Mouse (Mus musculus) midbrain, embryonic 15.5 days (tissue): ENCODE data around the gene Tanc1. TPM values are rescaled to one million over a fixed set of nuclear protein-coding genes. Genes with fewer than 3 reads are reported as not detected.
"Not testable (repeated sequence)": the region's sequence is repeated elsewhere in the genome, so short reads cannot be mapped to it uniquely, and the experiment has no call there.

ENCODE experiments used
- ATAC-seq: fragments of 200-750 bp; cut with Nextera tagmentation; replicated peaks from 2 replicates; pipeline ENCODE4 v1.8.0; 2017; ENCODE audit warnings: moderate TSS enrichment
- H3K27ac ChIP-seq: fragments of 300-500 bp; sonication (generic); 2 replicates; pipeline ENCODE4 v1.5.1; 2015; ENCODE audit warnings: mild to moderate bottlenecking, inconsistent platforms
- H3K27me3 ChIP-seq: fragments of 300-500 bp; sonication (generic); replicated peaks from 2 replicates; pipeline ENCODE4 v1.6.1; 2015; ENCODE audit warnings: inconsistent platforms
- H3K36me3 ChIP-seq: fragments of 300-500 bp; sonication (generic); replicated peaks from 2 replicates; pipeline ENCODE4 v1.6.1; 2015; ENCODE audit warnings: inconsistent platforms
- H3K4me1 ChIP-seq: fragments of 300-500 bp; sonication (generic); 2 replicates; pipeline ENCODE4 v1.6.1; 2015; ENCODE audit warnings: inconsistent platforms
- H3K4me2 ChIP-seq: fragments of 300-500 bp; sonication (generic); 2 replicates; pipeline ENCODE4 v1.6.1; 2015; ENCODE audit warnings: inconsistent platforms, mild to moderate bottlenecking, moderate library complexity
- H3K4me3 ChIP-seq: fragments of 300-500 bp; sonication (generic); 2 replicates; pipeline ENCODE4 v1.5.1; 2015; ENCODE audit warnings: mild to moderate bottlenecking, inconsistent platforms
- H3K9ac ChIP-seq: fragments of 300-500 bp; sonication (generic); 2 replicates; pipeline ENCODE4 v1.6.1; 2015; ENCODE audit warnings: mild to moderate bottlenecking, inconsistent platforms
- H3K9me3 ChIP-seq: fragments of 300-500 bp; sonication (generic); 2 replicates; pipeline ENCODE4 v1.6.1; 2016; ENCODE audit warnings: inconsistent platforms
- WGBS: fragments of 180-500 bp; shearing (Covaris S2); methylation state at CpG from one replicate; pipeline ENCODE4 v1.1.7; 2015; ENCODE audit warnings: mixed read lengths; 5-methylcytosine and 5-hydroxymethylcytosine counted together
- polyA plus RNA-seq: library from polyadenylated mRNA; unstranded; fragments of >200 nt; fragmentation: Nextera tagmentation; extraction: Ambion mirVana; gene quantifications from 2 replicates; pipeline ENCODE4 v1.2.1, GENCODE M21; 2015

Gene Tanc1
- polyA plus RNA-seq, 1 experiment from 2014 or later: 6.8 TPM

GRCm38 (mm10) chr2:59841944-59842343 is 230.1 kb downstream of the Tanc1 start:
- Histone ChIP-seq H3K9ac (no peak overlapping the region), H3K27me3 (no peaks in the 10 kb centered on the region), H3K9me3 (no peaks in the 10 kb centered on the region), H3K4me1 (peaks cover 23% of the 10 kb centered on the region), H3K27ac (no peak overlapping the region), H3K4me2 (no peak overlapping the region), H3K36me3 (no peaks in the 10 kb centered on the region), H3K4me3 (no peak overlapping the region)
- no peak for ATAC-seq
- WGBS: 75% methylated on average over 11 of the region's 11 CpGs

DNA sequence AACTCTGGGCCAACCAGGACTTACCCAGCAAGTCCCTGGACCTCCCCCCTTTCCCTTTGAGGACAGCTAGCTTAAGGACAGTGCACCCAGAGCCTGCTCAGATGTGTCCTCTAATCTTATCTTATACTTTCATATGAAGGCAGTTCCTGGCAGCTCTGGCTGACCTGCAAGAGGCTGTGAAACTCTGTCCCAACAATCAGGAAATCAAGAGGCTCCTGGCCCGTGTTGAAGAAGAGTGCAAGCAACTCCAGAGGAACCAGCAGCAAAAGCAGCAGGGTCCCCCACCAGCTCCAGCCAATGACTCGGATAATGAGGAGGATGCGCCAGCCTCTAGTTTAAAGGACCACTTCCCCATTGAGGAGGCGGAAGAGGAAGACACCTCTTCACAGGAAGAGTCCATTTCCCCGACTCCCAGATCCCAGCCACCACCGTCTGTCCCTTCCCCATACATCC is 230.7 kb downstream of the Tanc1 start:
- WGBS: 74% methylated on average over 6 of the region's 6 CpGs
- ATAC-seq: no peak
- Histone ChIP-seq H3K4me1 (peaks cover 23% of the 10 kb centered on the region), H3K27me3 (no peaks in the 10 kb centered on the region), H3K9ac (no peak overlapping the region), H3K36me3 (no peaks in the 10 kb centered on the region), H3K4me2 (no peak overlapping the region), H3K27ac (no peak overlapping the region), H3K4me3 (no peak overlapping the region), H3K9me3 (no peaks in the 10 kb centered on the region)

GRCm38 (mm10) chr2:59843156-59843555 is 231.3 kb downstream of the Tanc1 start:
- WGBS: 80% methylated on average over 21 of the region's 21 CpGs
- Histone ChIP-seq H3K4me2 (no peak overlapping the region), H3K4me1 (peaks cover 23% of the 10 kb centered on the region), H3K36me3 (no peaks in the 10 kb centered on the region), H3K27ac (no peak overlapping the region), H3K9me3 (no peaks in the 10 kb centered on the region), H3K4me3 (no peak overlapping the region), H3K27me3 (no peaks in the 10 kb centered on the region), H3K9ac (no peak overlapping the region)
- no peak for ATAC-seq

- Histone ChIP-seq H3K9me3 (no peaks in the 10 kb centered on the region), H3K4me2 (no peak overlapping the region), H3K27me3 (no peaks in the 10 kb centered on the region), H3K9ac (no peak overlapping the region), H3K4me1 (peaks cover 23% of the 10 kb centered on the region), H3K27ac (no peak overlapping the region), H3K36me3 (no peaks in the 10 kb centered on the region), H3K4me3 (no peak overlapping the region)
- no peak for ATAC-seq
- WGBS: 84% methylated on average over 6 of the region's 6 CpGs
These were observed 232.0 kb downstream of the Tanc1 start for GRCm38 (mm10) chr2:59843848-59844247.

DNA sequence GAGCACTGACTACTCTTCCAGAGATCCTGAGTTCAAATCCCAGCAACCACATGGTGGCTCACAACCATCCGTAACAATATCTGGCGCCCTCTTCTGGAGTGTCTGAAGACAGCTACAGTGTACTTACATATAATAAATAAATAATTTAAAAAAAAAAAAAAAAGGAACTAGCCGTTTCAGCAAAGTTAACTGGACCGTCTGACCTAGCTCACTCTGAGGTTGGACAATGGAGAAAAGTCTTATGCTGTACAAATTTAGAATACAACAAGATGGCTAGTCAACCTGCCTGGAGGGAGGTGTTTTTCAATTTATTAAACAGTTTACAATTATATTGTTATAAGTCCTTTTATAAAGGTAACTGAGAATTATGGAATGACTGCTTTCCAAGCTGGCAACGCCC is 240.0 kb downstream of the Tanc1 start:
- H3K27me3 ChIP-seq, H3K36me3 ChIP-seq, H3K27ac ChIP-seq, H3K4me3 ChIP-seq, ATAC-seq, H3K4me1 ChIP-seq, H3K4me2 ChIP-seq, H3K9me3 ChIP-seq, H3K9ac ChIP-seq: not testable (repeated sequence)
- WGBS: 89% methylated on average over 5 of the region's 5 CpGs

- WGBS: 74% methylated on average over 11 of the region's 11 CpGs
- Histone ChIP-seq H3K9me3 (no peaks in the 10 kb centered on the region), H3K36me3 (no peaks in the 10 kb centered on the region)
These were observed 241.1 kb downstream of the Tanc1 start for GRCm38 (mm10) chr2:59852916-59853315.

GRCm38 (mm10) chr2:59853543-59853942 is 241.7 kb downstream of the Tanc1 start:
- 89% methylated on average over 10 of the region's 10 CpGs for WGBS
- H3K4me1 ChIP-seq: no peaks in the 10 kb centered on the region
- H3K27ac ChIP-seq: no peak overlapping the region
- H3K27me3 ChIP-seq: no peaks in the 10 kb centered on the region
- H3K9ac ChIP-seq: no peak overlapping the region
- H3K4me2 ChIP-seq: no peak overlapping the region
- H3K9me3 ChIP-seq: no peaks in the 10 kb centered on the region
- H3K36me3 ChIP-seq: no peaks in the 10 kb centered on the region
- ATAC-seq: no peak
- H3K4me3 ChIP-seq: no peak overlapping the region

More at GRCm38 (mm10) chr2:59852916-59853315, 241.1 kb downstream of the Tanc1 start:
- Histone ChIP-seq H3K27ac (no peak overlapping the region), H3K4me1 (no peaks in the 10 kb centered on the region), H3K9ac (no peak overlapping the region), H3K4me3 (no peak overlapping the region), H3K27me3 (no peaks in the 10 kb centered on the region), H3K4me2 (no peak overlapping the region)
- no peak for ATAC-seq

GRCm38 (mm10) chr2:59854363-59854762 is 242.5 kb downstream of the Tanc1 start:
- H3K27ac ChIP-seq: no peak overlapping the region
- H3K4me3 ChIP-seq: no peak overlapping the region
- 86% methylated on average over 9 of the region's 9 CpGs for WGBS
- no peaks in the 10 kb centered on the region for H3K36me3 ChIP-seq
- ATAC-seq: no peak
- no peaks in the 10 kb centered on the region for H3K9me3 ChIP-seq
- H3K27me3 ChIP-seq: no peaks in the 10 kb centered on the region
- H3K9ac ChIP-seq: no peak overlapping the region
- H3K4me1 ChIP-seq: no peaks in the 10 kb centered on the region
- no peak overlapping the region for H3K4me2 ChIP-seq

DNA sequence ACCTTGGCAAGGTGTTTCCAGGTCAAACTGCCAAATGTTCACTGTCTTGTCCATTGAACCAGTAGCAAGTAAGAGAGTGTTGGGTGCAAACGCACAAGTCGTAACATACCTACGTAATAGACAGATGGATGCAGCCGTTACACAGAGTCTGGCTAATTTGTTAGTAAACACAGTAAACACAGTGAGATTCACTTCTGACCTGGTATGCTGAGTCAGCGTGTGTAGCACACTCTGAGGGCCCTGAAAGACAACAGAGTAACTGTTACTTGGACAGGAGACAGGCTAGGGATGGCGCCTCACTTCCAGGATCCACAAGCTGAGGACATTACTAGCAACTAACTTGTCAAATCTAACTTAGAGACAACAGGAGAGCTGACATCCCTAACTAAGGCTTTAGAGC is 250.8 kb downstream of the Tanc1 start:
- WGBS: 91% methylated on average over 6 of the region's 6 CpGs
- no peak for ATAC-seq
- H3K27ac ChIP-seq: no peak overlapping the region

GRCm38 (mm10) chr2:59870526-59870925 is 258.7 kb downstream of the Tanc1 start:
- H3K4me2 ChIP-seq: no peak overlapping the region
- no peaks in the 10 kb centered on the region for H3K4me1 ChIP-seq
- H3K9me3 ChIP-seq: no peaks in the 10 kb centered on the region
- no peaks in the 10 kb centered on the region for H3K27me3 ChIP-seq
- no peak overlapping the region for H3K4me3 ChIP-seq
- WGBS: 92% methylated on average over 6 of the region's 6 CpGs
- no peaks in the 10 kb centered on the region for H3K36me3 ChIP-seq
- ATAC-seq: no peak
- no peak overlapping the region for H3K9ac ChIP-seq
- no peak overlapping the region for H3K27ac ChIP-seq

More for the DNA sequence above, 250.8 kb downstream of the Tanc1 start:
- no peaks in the 10 kb centered on the region for H3K4me1 ChIP-seq
- H3K27me3 ChIP-seq: no peaks in the 10 kb centered on the region
- no peak overlapping the region for H3K4me3 ChIP-seq
- H3K9me3 ChIP-seq: no peaks in the 10 kb centered on the region
- no peak overlapping the region for H3K4me2 ChIP-seq
- H3K36me3 ChIP-seq: no peaks in the 10 kb centered on the region
- no peak overlapping the region for H3K9ac ChIP-seq

DNA sequence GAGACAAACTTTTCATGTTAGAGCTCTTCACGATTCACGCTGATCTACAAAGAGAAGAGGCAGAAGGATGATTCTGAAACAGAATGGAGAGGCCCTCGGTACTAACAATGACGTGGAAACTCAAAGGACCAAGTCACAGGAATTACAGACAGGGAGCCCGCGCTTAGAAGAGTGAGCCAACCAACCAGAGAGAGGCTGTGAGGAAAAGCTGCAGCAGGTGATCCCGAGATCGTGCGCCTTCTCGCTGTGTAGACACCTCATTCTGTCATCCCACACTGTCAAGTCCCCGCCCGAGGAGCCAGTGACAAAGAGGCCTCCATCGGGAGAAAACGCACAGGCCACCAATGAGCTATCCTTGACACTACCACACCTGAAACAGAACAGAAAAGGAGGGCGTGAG is 264.6 kb downstream of the Tanc1 start:
- Histone ChIP-seq H3K9me3 (no peaks in the 10 kb centered on the region), H3K27ac (no peak overlapping the region), H3K36me3 (no peaks in the 10 kb centered on the region), H3K4me1 (0 out of 2 replicates have a peak, but pooled peaks cover 2% of the 10 kb centered on the region), H3K4me3 (no peak overlapping the region), H3K9ac (no peak overlapping the region), H3K4me2 (no peak overlapping the region), H3K27me3 (no peaks in the 10 kb centered on the region)
- 90% methylated on average over 15 of the region's 15 CpGs for WGBS
- peak; percentile 54; the same call in 1 of the 2 replicates for ATAC-seq

- no peak overlapping the region for H3K4me3 ChIP-seq
- no peaks in the 10 kb centered on the region for H3K27me3 ChIP-seq
- no peaks in the 10 kb centered on the region for H3K36me3 ChIP-seq
- 72% methylated on average over 4 of the region's 4 CpGs for WGBS
- no peak for ATAC-seq
- H3K4me1 ChIP-seq: peaks cover 6% of the 10 kb centered on the region
- H3K4me2 ChIP-seq: no peak overlapping the region
- no peak overlapping the region for H3K9ac ChIP-seq
- no peaks in the 10 kb centered on the region for H3K9me3 ChIP-seq
- H3K27ac ChIP-seq: no peak overlapping the region
These were observed 265.5 kb downstream of the Tanc1 start for GRCm38 (mm10) chr2:59877335-59877734.

DNA sequence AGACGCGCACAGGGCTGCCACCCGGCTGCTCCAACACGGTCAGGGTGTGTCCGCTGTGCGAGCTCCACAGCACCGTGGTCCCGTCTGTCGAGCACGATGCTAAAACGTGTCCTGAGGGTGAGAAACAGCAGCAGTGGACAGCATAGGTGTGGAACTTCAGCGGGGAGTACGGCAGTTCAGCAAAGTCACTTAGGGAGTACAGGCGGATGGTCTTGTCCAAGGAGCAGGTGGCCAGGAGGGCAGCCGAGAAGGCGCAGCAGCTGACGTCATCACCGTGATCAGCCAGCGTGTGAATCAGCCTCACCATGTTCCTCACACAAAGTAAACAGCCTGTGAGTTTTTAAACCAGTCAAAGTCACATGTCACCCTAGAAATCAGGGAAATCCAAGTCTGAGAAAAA is 266.4 kb downstream of the Tanc1 start:
- ATAC-seq: no peak
- Histone ChIP-seq H3K9ac (no peak overlapping the region), H3K4me2 (no peak overlapping the region), H3K36me3 (no peaks in the 10 kb centered on the region), H3K4me1 (peaks cover 6% of the 10 kb centered on the region), H3K27ac (no peak overlapping the region), H3K9me3 (no peaks in the 10 kb centered on the region), H3K27me3 (no peaks in the 10 kb centered on the region), H3K4me3 (no peak overlapping the region)
- 84% methylated on average over 19 of the region's 19 CpGs for WGBS
